Mouse (Mus musculus) mouse embryonic stem cell (cell line): ENCODE results near the gene Nubp2.

ENCODE experiments used
- in situ Hi-C, 2 experiments: fragments of 300-500 bp; cut with MboI; formaldehyde crosslinking; loops; 1 replicate in 1 of 2; 3 replicates in 1 of 2; pipeline ENCODE4 v1.14.3; 2019 to 2020; ENCODE audit warnings: low sequenced_read_pairs in 2 of 2, low pct_unique_long_range_greater_than_20kb in 1 of 2, mixed read lengths in 1 of 2; ENCODE audit not compliant: unreplicated experiment in 1 of 2

Nubp2 gene

GRCm38 (mm10) chr17:24886134-24886931 lies at the start of gene Nubp2, which contains the start of gene Spsb3:
Gene Nubp2 (minus strand): TSS chr17:24886349.
Gene Spsb3 (plus strand): TSS chr17:24886643.
- in situ Hi-C loops = no loop called here

GRCm38 (mm10) chr17:24935666-24936065 lies 49.5 kb upstream of the Nubp2 start:
- in situ Hi-C loops = no loop called here

GRCm38 (mm10) chr17:24934926-24935325 lies 48.8 kb upstream of the Nubp2 start:
- in situ Hi-C loops = no loop called here

- in situ Hi-C loops = no loop called here
Measured at GRCm38 (mm10) chr17:24933163-24933562, 47.0 kb upstream of the Nubp2 start.

GRCm38 (mm10) chr17:24932431-24932830 lies 46.3 kb upstream of the Nubp2 start:
- in situ Hi-C loops = no loop called here

GRCm38 (mm10) chr17:24929506-24929905 lies 43.4 kb upstream of the Nubp2 start:
- in situ Hi-C loops = no loop called here

GRCm38 (mm10) chr17:24923246-24923645 lies 37.1 kb upstream of the Nubp2 start:
- in situ Hi-C loops = no loop called here

- in situ Hi-C loops = no loop called here
Measured at GRCm38 (mm10) chr17:24913984-24914383, 27.8 kb upstream of the Nubp2 start.

- in situ Hi-C loops = no loop called here
Measured at GRCm38 (mm10) chr17:24907591-24907990, 21.4 kb upstream of the Nubp2 start.

- in situ Hi-C loops = no loop called here
Measured at GRCm38 (mm10) chr17:24903767-24904166, 17.6 kb upstream of the Nubp2 start.

GRCm38 (mm10) chr17:24902671-24903474 lies 16.7 kb upstream of the Nubp2 start:
- in situ Hi-C loops = no loop called here

- in situ Hi-C loops = no loop called here
Measured at GRCm38 (mm10) chr17:24902124-24902523, 16.0 kb upstream of the Nubp2 start.

- in situ Hi-C loops = no loop called here
Measured at GRCm38 (mm10) chr17:24900014-24900413, 13.9 kb upstream of the Nubp2 start.

- in situ Hi-C loops = no loop called here
Measured at GRCm38 (mm10) chr17:24899153-24899552, 13.0 kb upstream of the Nubp2 start.

GRCm38 (mm10) chr17:24898041-24898854 lies 12.1 kb upstream of the Nubp2 start:
- in situ Hi-C loops = no loop called here

- in situ Hi-C loops = no loop called here
Measured at GRCm38 (mm10) chr17:24897600-24897999, 11.5 kb upstream of the Nubp2 start.

GRCm38 (mm10) chr17:24896993-24897269 lies 10.8 kb upstream of the Nubp2 start:
- in situ Hi-C loops = no loop called here

GRCm38 (mm10) chr17:24896241-24896992 lies 10.3 kb upstream of the Nubp2 start, which contains the start of gene Nme3:
Gene Nme3 (plus strand): TSS chr17:24896500.
- in situ Hi-C loops = no loop called here
